Mouse (Mus musculus) limb, embryonic 14.5 days (tissue): ENCODE measurements around the gene Cct8. TPM values are rescaled to one million over a fixed set of nuclear protein-coding genes. Genes with fewer than 3 reads are reported as not detected.
A peak's percentile ranks its signal among the peaks of the same experiment; 100 is the strongest.

Experiments used
- ATAC-seq: fragments of 200-750 bp; cut with Nextera tagmentation; 2 replicates; pipeline ENCODE4 v1.8.0; 2017; ENCODE audit warnings: low read depth, moderate number of reproducible peaks, moderate TSS enrichment; ENCODE audit not compliant: low FRiP score
- DNase-seq: peaks from one replicate; pipeline ENCODE4 v3.0.0-alpha.2; 2015; ENCODE audit warnings: low spot score
- H3K27ac ChIP-seq: fragments of 300-500 bp; sonication (generic); replicated peaks from 2 replicates; pipeline ENCODE4 v1.5.1; 2014; ENCODE audit warnings: low read depth, mild to moderate bottlenecking, low read length, moderate library complexity, mixed read lengths
- H3K27me3 ChIP-seq: fragments of 300-500 bp; sonication (generic); 2 replicates; pipeline ENCODE4 v1.6.1; 2014; ENCODE audit warnings: low read length, mixed read lengths; ENCODE audit not compliant: control insufficient read depth, insufficient read depth
- H3K36me3 ChIP-seq: fragments of 300-500 bp; sonication (generic); 2 replicates; pipeline ENCODE4 v1.6.1; 2014; ENCODE audit warnings: mild to moderate bottlenecking, low read length, moderate library complexity, mixed read lengths; ENCODE audit not compliant: control insufficient read depth, insufficient read depth
- H3K4me1 ChIP-seq: fragments of 300-500 bp; sonication (generic); 2 replicates; pipeline ENCODE4 v1.6.1; 2014; ENCODE audit warnings: antibody characterized with exemption, low read length, mixed read lengths; ENCODE audit not compliant: control insufficient read depth, insufficient read depth
- H3K4me2 ChIP-seq: fragments of 300-500 bp; sonication (generic); replicated peaks from 2 replicates; pipeline ENCODE4 v1.6.1; 2014; ENCODE audit warnings: low read depth, mild to moderate bottlenecking, low read length, moderate library complexity; ENCODE audit not compliant: severe bottlenecking
- H3K4me3 ChIP-seq: fragments of 300-500 bp; sonication (generic); replicated peaks from 2 replicates; pipeline ENCODE4 v1.5.1; 2014; ENCODE audit warnings: low read length
- H3K9ac ChIP-seq: fragments of 300-500 bp; sonication (generic); 2 replicates; pipeline ENCODE4 v1.6.1; 2014; ENCODE audit warnings: mild to moderate bottlenecking, low read depth, low read length, moderate library complexity; ENCODE audit not compliant: severe bottlenecking
- H3K9me3 ChIP-seq: fragments of 300-500 bp; sonication (generic); 2 replicates; pipeline ENCODE4 v1.6.1; 2016; ENCODE audit warnings: low read length; ENCODE audit not compliant: control insufficient read depth
- POLR2A ChIP-seq: fragments of 200-500 bp; IDR thresholded peaks from 2 replicates; pipeline ENCODE4 v1.8.0; 2012; ENCODE audit warnings: inconsistent platforms, mild to moderate bottlenecking, moderate library complexity, borderline replicate concordance; ENCODE audit not compliant: insufficient read depth, insufficient read length; ENCODE audit errors: extremely low read depth
- WGBS: fragments of 180-500 bp; shearing (Covaris S2); extraction: QIAGEN DNeasy Blood & Tissue Kit; methylation state at CpG from one replicate; pipeline ENCODE4 v1.1.7; 2014; 5-methylcytosine and 5-hydroxymethylcytosine counted together
- polyA plus RNA-seq, 2 experiments: library from polyadenylated mRNA; depleted of rRNA in 1 of 2; stranded (reverse) in 1 of 2; unstranded in 1 of 2; fragments of >200 nt; fragmentation: Nextera tagmentation in 1 of 2; extraction: Ambion mirVana in 1 of 2; gene quantifications; 2 replicates each; pipeline versions ENCODE4 v1.2.1 to v1.2.3; 2012 to 2014

Gene Cct8
- polyA plus RNA-seq, 2 experiments, result 190 to 392 TPM

- no peaks in the 10 kb centered on the region for H3K9me3 ChIP-seq
- ATAC-seq, result no peak
- no peak overlapping the region for H3K27ac ChIP-seq
- no peaks in the 10 kb centered on the region for H3K36me3 ChIP-seq
- no peak overlapping the region for H3K4me3 ChIP-seq
- TF ChIP-seq POLR2A, result no peak
- no peak for DNase-seq
- H3K9ac ChIP-seq, result no peak overlapping the region
- no peaks in the 10 kb centered on the region for H3K27me3 ChIP-seq
- no peak overlapping the region for H3K4me2 ChIP-seq
- H3K4me1 ChIP-seq, result no peaks in the 10 kb centered on the region
- WGBS, result 50% methylated on average over 5 of the region's 5 CpGs
Observed at GRCm38 (mm10) chr16:87511706-87512105, 16.0 kb upstream of the Cct8 start.

GRCm38 (mm10) chr16:87501304-87502078 lies 5.8 kb upstream of the Cct8 start:
- ATAC-seq (0 out of 2 replicates have a peak, but pooled peaks have one; percentile 24), DNase-seq (peak; percentile 13)
- Histone ChIP-seq H3K27me3 (no peaks in the 10 kb centered on the region), H3K36me3 (no peaks in the 10 kb centered on the region), H3K4me3 (no peak overlapping the region), H3K9ac (0 out of 2 replicates have a peak overlapping the region, but pooled peaks have one; percentile 7), H3K4me1 (peaks cover 3% of the 10 kb centered on the region), H3K27ac (no peak overlapping the region), H3K9me3 (no peaks in the 10 kb centered on the region), H3K4me2 (no peak overlapping the region)
- no peak for TF ChIP-seq POLR2A
- 59% methylated on average over 13 of the region's 13 CpGs for WGBS

- Histone ChIP-seq H3K4me2 (no peak overlapping the region), H3K27me3 (no peaks in the 10 kb centered on the region), H3K27ac (no peak overlapping the region), H3K36me3 (no peaks in the 10 kb centered on the region), H3K9me3 (no peaks in the 10 kb centered on the region), H3K4me3 (no peak overlapping the region), H3K4me1 (peaks cover 7% of the 10 kb centered on the region), H3K9ac (no peak overlapping the region)
- WGBS, result 73% methylated on average over 6 of the region's 6 CpGs
- DNase-seq (no peak), ATAC-seq (no peak)
- TF ChIP-seq POLR2A, result no peak
Observed at GRCm38 (mm10) chr16:87499556-87499955, 3.9 kb upstream of the Cct8 start.

GRCm38 (mm10) chr16:87497171-87497570 lies 1.5 kb upstream of the Cct8 start:
- Histone ChIP-seq H3K9me3 (no peaks in the 10 kb centered on the region), H3K4me1 (peaks cover 12% of the 10 kb centered on the region), H3K27ac (no peak overlapping the region), H3K4me3 (no peak overlapping the region), H3K9ac (no peak overlapping the region), H3K4me2 (no peak overlapping the region), H3K27me3 (no peaks in the 10 kb centered on the region), H3K36me3 (peaks cover 9% of the 10 kb centered on the region)
- TF ChIP-seq POLR2A, result no peak
- DNase-seq, result no peak
- 83% methylated on average over 6 of the region's 6 CpGs for WGBS
- no peak for ATAC-seq

GRCm38 (mm10) chr16:87496728-87497127 lies 1.1 kb upstream of the Cct8 start:
- 86% methylated on average over 2 of the region's 2 CpGs for WGBS
- Histone ChIP-seq H3K9me3 (no peaks in the 10 kb centered on the region), H3K4me3 (peak overlapping the region; percentile 97), H3K9ac (no peak overlapping the region), H3K27ac (no peak overlapping the region), H3K4me2 (peak overlapping the region; percentile 72), H3K4me1 (peaks cover 12% of the 10 kb centered on the region), H3K27me3 (no peaks in the 10 kb centered on the region), H3K36me3 (peaks cover 14% of the 10 kb centered on the region)
- DNase-seq (no peak), ATAC-seq (no peak)
- no peak for TF ChIP-seq POLR2A
